Mouse (Mus musculus): ENCODE data around the gene S1pr4.

GRCm38 (mm10) chr10:81523142-81523541, 23.2 kb upstream of the S1pr4 start:
- TF ChIP-seq CTCF (IDR thresholded peaks at IDR 0.05) (no peak), POLR2A (IDR thresholded peaks at IDR 0.05; ENCODE audit: insufficient read depth, low read depth, low read length) (no peak)
